Mouse (Mus musculus): ENCODE measurements around the gene Ghrh. TPM values are rescaled to one million over a fixed set of nuclear protein-coding genes. Genes with fewer than 3 reads are reported as not detected.

The Ghrh gene
- polyA plus RNA-seq (2017; shearing (Covaris generic)): not detected

DNA sequence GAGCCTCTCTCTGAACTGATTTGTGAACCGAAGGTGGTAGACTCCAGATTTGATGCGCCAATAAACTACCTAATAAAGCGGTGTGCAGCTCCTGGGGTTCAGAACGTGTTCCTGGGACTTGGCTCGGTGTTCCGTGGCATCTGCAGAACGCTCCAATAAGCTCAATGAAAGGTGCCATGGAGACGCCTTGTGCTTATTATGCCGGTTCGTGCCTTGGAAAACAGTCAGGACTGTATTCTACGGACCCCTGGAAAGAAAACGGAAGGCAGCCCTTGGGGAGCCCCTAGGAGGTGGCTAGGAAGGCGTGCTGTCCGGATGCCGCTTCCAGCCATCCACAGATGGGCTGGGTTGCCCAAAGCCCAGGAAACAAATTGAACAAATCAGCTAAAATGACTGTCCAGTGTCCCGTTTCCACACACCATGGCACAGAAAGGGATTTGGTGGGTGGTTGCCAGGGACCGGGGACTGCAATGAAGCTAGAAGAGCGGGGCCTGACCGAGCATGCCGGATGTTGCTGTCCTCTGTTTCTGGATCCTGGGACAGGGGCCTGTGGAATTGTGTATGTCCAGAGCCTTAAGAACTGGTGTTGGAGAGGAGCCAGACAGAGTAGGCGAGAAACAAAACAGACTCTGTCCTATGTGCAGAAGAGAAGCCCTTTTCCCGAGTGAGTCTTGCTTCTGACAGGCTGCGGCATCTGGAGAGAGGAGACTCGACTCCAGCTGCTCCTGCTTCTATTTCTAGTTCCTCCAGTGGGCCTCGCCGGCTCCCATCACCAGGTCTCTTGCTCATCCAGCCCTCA lies at the start of gene Ghrh:
Gene Ghrh (minus strand): TSS at position 146 of the 799 bp plus-strand sequence.

DNA sequence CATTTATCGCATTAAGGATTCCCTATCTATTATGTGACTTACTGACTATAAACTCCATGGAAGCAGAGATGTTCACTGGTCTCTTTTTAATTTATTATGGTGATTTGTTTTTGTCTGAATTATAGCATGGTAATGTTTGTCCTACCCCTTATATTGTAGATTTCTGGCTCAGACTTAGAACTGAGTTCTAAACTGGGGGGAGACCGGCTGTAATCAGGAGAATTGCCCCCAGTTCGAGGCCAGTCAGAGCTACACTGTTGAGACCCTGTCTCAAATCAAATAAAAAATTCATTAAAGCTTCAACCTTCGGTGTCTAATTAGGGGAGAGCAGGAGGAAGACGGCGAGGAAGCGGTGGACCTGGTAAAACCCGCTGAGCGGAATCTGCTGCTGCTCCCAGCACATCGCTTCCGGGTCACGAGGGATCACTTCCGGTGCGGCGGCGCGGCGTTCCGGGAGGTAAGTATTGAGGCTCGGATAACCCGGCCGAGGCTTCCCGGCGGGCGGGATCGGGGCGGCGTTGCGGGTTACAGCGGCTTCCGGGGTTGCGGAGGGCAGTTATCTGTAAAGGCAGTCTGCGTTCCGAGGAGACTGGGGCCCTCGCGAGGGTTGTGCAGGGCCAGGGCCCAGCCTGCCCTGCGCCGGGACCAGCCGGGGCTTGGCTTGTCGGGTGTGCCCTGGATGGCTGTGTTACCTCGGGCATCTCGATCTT lies 20.0 kb upstream of the Ghrh start, which contains the start of gene Manbal:
Gene Manbal (plus strand): TSS at position 411 of the 710 bp plus-strand sequence.

Other genes starting within 250 kb of the Ghrh start
- gene Samhd1, start 212.2 kb downstream of the Ghrh start, polyA plus RNA-seq (2017; shearing (Covaris generic)): 747 TPM
- gene Rbl1, start 143.0 kb downstream of the Ghrh start, polyA plus RNA-seq (2017; shearing (Covaris generic)): 28.0 TPM
- gene Rpn2, start 68.5 kb downstream of the Ghrh start, polyA plus RNA-seq (2017; shearing (Covaris generic)): 242 TPM
- not detected for gene Mroh8, start 68.0 kb downstream of the Ghrh start, polyA plus RNA-seq (2017; shearing (Covaris generic))
- gene Manbal, start 20.1 kb upstream of the Ghrh start, polyA plus RNA-seq (2017; shearing (Covaris generic)): 56.7 TPM
- 0.72 TPM for gene Src, start 70.9 kb upstream of the Ghrh start, polyA plus RNA-seq (2017; shearing (Covaris generic))
- 0.52 TPM for gene Nnat, start 212.6 kb upstream of the Ghrh start, polyA plus RNA-seq (2017; shearing (Covaris generic))
- 23.2 TPM for gene Blcap, start 223.8 kb upstream of the Ghrh start, polyA plus RNA-seq (2017; shearing (Covaris generic))